Mouse (Mus musculus): ENCODE data around the gene Pigc. TPM values are rescaled to one million over a fixed set of nuclear protein-coding genes. Genes with fewer than 3 reads are reported as not detected.
A peak's percentile ranks its signal among the peaks of the same experiment; 100 is the strongest.

Gene Pigc
- total and polyA plus RNA-seq, 3 experiments: 11.3 to 11.6 (median 11.5) TPM

GRCm38 (mm10) chr1:161999882-162000371, 30.9 kb downstream of the Pigc start:
- peak overlapping the region; percentile 38; the same call in 1 of the 2 replicates for H3K9ac ChIP-seq (ENCODE audit: low read depth, low read length)

GRCm38 (mm10) chr1:162001328-162001727, 32.3 kb downstream of the Pigc start:
- Histone ChIP-seq H3K79me2 (replicated peaks; ENCODE audit: control insufficient read depth, insufficient read depth, low read length) (no peaks in the 10 kb centered on the region), H3K4me1 (ENCODE audit: control insufficient read depth, insufficient read depth, low read length) (peaks cover 10% of the 10 kb centered on the region), H3K27ac (no peak overlapping the region), H3K4me3 (no peak overlapping the region), H3K9ac (ENCODE audit: low read depth, low read length) (no peak overlapping the region), H3K27me3 (ENCODE audit: control insufficient read depth, insufficient read depth, low read length) (no peaks in the 10 kb centered on the region), H3K36me3 (ENCODE audit: control insufficient read depth, insufficient read depth, low read length) (no peaks in the 10 kb centered on the region; the same call in 1 of the 2 replicates)
- intact Hi-C loops (cut with DNase I): loop anchor here (5.0 to 10.0 kb wide), 2 partner anchors 216 to 273 kb away; no protein-coding TSS in a partner anchor
- WGBS: 72% methylated on average over 8 of the region's 8 CpGs
- TF ChIP-seq CTCF (IDR thresholded peaks at IDR 0.05) (no peak), EP300 (IDR thresholded peaks at IDR 0.05; ENCODE audit: insufficient read depth, low read depth, low read length) (no peak), POLR2A (IDR thresholded peaks at IDR 0.05; ENCODE audit: insufficient read depth, low read depth, low read length) (no peak)
- DNase-seq: peak; percentile 20 to 28

More at GRCm38 (mm10) chr1:161999882-162000371, 30.9 kb downstream of the Pigc start:
- H3K4me1 ChIP-seq (ENCODE audit: control insufficient read depth, insufficient read depth, low read length): peaks cover 6% of the 10 kb centered on the region
- no peaks in the 10 kb centered on the region for H3K79me2 ChIP-seq (replicated peaks; ENCODE audit: control insufficient read depth, insufficient read depth, low read length)
- peak overlapping the region; percentile 13; the same call in 1 of the 2 replicates for H3K4me3 ChIP-seq
- peak overlapping the region; percentile 61 for H3K27ac ChIP-seq
- H3K27me3 ChIP-seq (ENCODE audit: control insufficient read depth, insufficient read depth, low read length): no peaks in the 10 kb centered on the region
- TF ChIP-seq EP300 (IDR thresholded peaks at IDR 0.05; ENCODE audit: insufficient read depth, low read depth, low read length) (no peak), POLR2A (IDR thresholded peaks at IDR 0.05; ENCODE audit: insufficient read depth, low read depth, low read length) (no peak), CTCF (IDR thresholded peaks at IDR 0.05) (peak; percentile 95)
- WGBS: 7% methylated on average over 4 of the region's 4 CpGs
- no peaks in the 10 kb centered on the region; the same call in 1 of the 2 replicates for H3K36me3 ChIP-seq (ENCODE audit: control insufficient read depth, insufficient read depth, low read length)
- DNase-seq: peak; percentile 28 to 66
- intact Hi-C loops (cut with DNase I): loop anchor here (1.0 to 10.0 kb wide), 3 partner anchors 217 to 313 kb away; no protein-coding TSS in a partner anchor

GRCm38 (mm10) chr1:162003729-162004517, 34.9 kb downstream of the Pigc start:
- H3K4me3 ChIP-seq: no peak overlapping the region
- H3K27me3 ChIP-seq (ENCODE audit: control insufficient read depth, insufficient read depth, low read length): no peaks in the 10 kb centered on the region
- WGBS: 53% methylated on average over 14 of the region's 14 CpGs
- no peak for TF ChIP-seq CTCF (IDR thresholded peaks at IDR 0.05)
- TF ChIP-seq EP300 (IDR thresholded peaks at IDR 0.05; ENCODE audit: insufficient read depth, low read depth, low read length): no peak
- no peak for TF ChIP-seq POLR2A (IDR thresholded peaks at IDR 0.05; ENCODE audit: insufficient read depth, low read depth, low read length)
- DNase-seq: peak; percentile 15 to 24
- no peaks in the 10 kb centered on the region; the same call in 1 of the 2 replicates for H3K36me3 ChIP-seq (ENCODE audit: control insufficient read depth, insufficient read depth, low read length)
- peak overlapping the region; percentile 71 for H3K27ac ChIP-seq
- intact Hi-C loops (cut with DNase I): loop anchor here (5.0 to 10.0 kb wide), 2 partner anchors 213 to 271 kb away; no protein-coding TSS in a partner anchor
- peaks cover 10% of the 10 kb centered on the region for H3K4me1 ChIP-seq (ENCODE audit: control insufficient read depth, insufficient read depth, low read length)
- H3K79me2 ChIP-seq (replicated peaks; ENCODE audit: control insufficient read depth, insufficient read depth, low read length): no peaks in the 10 kb centered on the region
- no peak overlapping the region for H3K9ac ChIP-seq (ENCODE audit: low read depth, low read length)

GRCm38 (mm10) chr1:162004518-162004780, 35.5 kb downstream of the Pigc start:
- Histone ChIP-seq H3K36me3 (ENCODE audit: control insufficient read depth, insufficient read depth, low read length) (no peaks in the 10 kb centered on the region; the same call in 1 of the 2 replicates), H3K27me3 (ENCODE audit: control insufficient read depth, insufficient read depth, low read length) (no peaks in the 10 kb centered on the region), H3K4me3 (no peak overlapping the region), H3K27ac (peak overlapping the region; percentile 71), H3K9ac (ENCODE audit: low read depth, low read length) (no peak overlapping the region), H3K79me2 (replicated peaks; ENCODE audit: control insufficient read depth, insufficient read depth, low read length) (no peaks in the 10 kb centered on the region), H3K4me1 (ENCODE audit: control insufficient read depth, insufficient read depth, low read length) (peaks cover 10% of the 10 kb centered on the region)
- WGBS: 30% methylated on average over 7 of the region's 7 CpGs
- DNase-seq: no peak
- TF ChIP-seq EP300 (IDR thresholded peaks at IDR 0.05; ENCODE audit: insufficient read depth, low read depth, low read length) (no peak), POLR2A (IDR thresholded peaks at IDR 0.05; ENCODE audit: insufficient read depth, low read depth, low read length) (no peak), CTCF (IDR thresholded peaks at IDR 0.05) (no peak)
- intact Hi-C loops (cut with DNase I): loop anchor here (5.0 to 10.0 kb wide), 2 partner anchors 213 to 270 kb away; no protein-coding TSS in a partner anchor

GRCm38 (mm10) chr1:162004821-162005770, 36.1 kb downstream of the Pigc start:
- H3K4me1 ChIP-seq (ENCODE audit: control insufficient read depth, insufficient read depth, low read length): peaks cover 8% of the 10 kb centered on the region
- DNase-seq: peak; percentile 60 to 70
- H3K27ac ChIP-seq: peak overlapping the region; percentile 71
- peak overlapping the region; percentile 51 for H3K9ac ChIP-seq (ENCODE audit: low read depth, low read length)
- peak overlapping the region; percentile 15 for H3K4me3 ChIP-seq
- intact Hi-C loops (cut with DNase I): loop anchor here (5.0 to 10.0 kb wide), 2 partner anchors 212 to 270 kb away; no protein-coding TSS in a partner anchor
- WGBS: 41% methylated on average over 23 of the region's 23 CpGs
- no peaks in the 10 kb centered on the region for H3K79me2 ChIP-seq (replicated peaks; ENCODE audit: control insufficient read depth, insufficient read depth, low read length)
- H3K36me3 ChIP-seq (ENCODE audit: control insufficient read depth, insufficient read depth, low read length): no peaks in the 10 kb centered on the region
- no peaks in the 10 kb centered on the region for H3K27me3 ChIP-seq (ENCODE audit: control insufficient read depth, insufficient read depth, low read length)
- 0 out of 2 replicates have a peak, but pooled peaks have one; percentile 41 for TF ChIP-seq EP300 (IDR thresholded peaks at IDR 0.05; ENCODE audit: insufficient read depth, low read depth, low read length)
- TF ChIP-seq CTCF (IDR thresholded peaks at IDR 0.05): peak; percentile 76
- no peak for TF ChIP-seq POLR2A (IDR thresholded peaks at IDR 0.05; ENCODE audit: insufficient read depth, low read depth, low read length)

Data from heart, adult 2 months (tissue).